Mouse (Mus musculus) neural tube, embryonic 12.5 days (tissue): Measurements from ENCODE around the gene Rnasek. TPM values are rescaled to one million over a fixed set of nuclear protein-coding genes. Genes with fewer than 3 reads are reported as not detected.
A peak's percentile ranks its signal among the peaks of the same experiment; 100 is the strongest.

ENCODE experiments used
- ATAC-seq: fragments of 200-750 bp; cut with Nextera tagmentation; 2 replicates; pipeline ENCODE4 v1.8.0; 2017; ENCODE audit warnings: low read depth, mild to moderate bottlenecking, moderate TSS enrichment, moderate library complexity; ENCODE audit not compliant: low FRiP score
- H3K27ac ChIP-seq: fragments of 300-500 bp; sonication (generic); 2 replicates; pipeline ENCODE4 v1.5.1; 2016
- H3K27me3 ChIP-seq: fragments of 300-500 bp; sonication (generic); replicated peaks from 2 replicates; pipeline ENCODE4 v1.6.1; 2016; ENCODE audit warnings: mild to moderate bottlenecking
- H3K36me3 ChIP-seq: fragments of 300-500 bp; sonication (generic); 2 replicates; pipeline ENCODE4 v1.6.1; 2016; ENCODE audit warnings: mild to moderate bottlenecking
- H3K4me1 ChIP-seq: fragments of 300-500 bp; sonication (generic); 2 replicates; pipeline ENCODE4 v1.6.1; 2016
- H3K4me2 ChIP-seq: fragments of 300-500 bp; sonication (generic); replicated peaks from 2 replicates; pipeline ENCODE4 v1.6.1; 2016; ENCODE audit warnings: mild to moderate bottlenecking
- H3K4me3 ChIP-seq: fragments of 300-500 bp; sonication (generic); 2 replicates; pipeline ENCODE4 v1.5.1; 2016
- H3K9ac ChIP-seq: fragments of 300-500 bp; sonication (generic); 2 replicates; pipeline ENCODE4 v1.6.1; 2016; ENCODE audit warnings: mild to moderate bottlenecking
- H3K9me3 ChIP-seq: fragments of 300-500 bp; sonication (generic); 2 replicates; pipeline ENCODE4 v1.6.1; 2016; ENCODE audit warnings: mild to moderate bottlenecking
- WGBS: fragments of 180-500 bp; shearing (Covaris S2); methylation state at CpG from one replicate; pipeline ENCODE4 v1.1.7; 2016; 5-methylcytosine and 5-hydroxymethylcytosine counted together
- polyA plus RNA-seq: library from polyadenylated mRNA; unstranded; fragments of >200 nt; fragmentation: Nextera tagmentation; extraction: Ambion mirVana; gene quantifications from 2 replicates; pipeline ENCODE4 v1.2.1, GENCODE M21; 2016

The Rnasek gene
- polyA plus RNA-seq, result 231 and 245 TPM in 2 replicates

DNA sequence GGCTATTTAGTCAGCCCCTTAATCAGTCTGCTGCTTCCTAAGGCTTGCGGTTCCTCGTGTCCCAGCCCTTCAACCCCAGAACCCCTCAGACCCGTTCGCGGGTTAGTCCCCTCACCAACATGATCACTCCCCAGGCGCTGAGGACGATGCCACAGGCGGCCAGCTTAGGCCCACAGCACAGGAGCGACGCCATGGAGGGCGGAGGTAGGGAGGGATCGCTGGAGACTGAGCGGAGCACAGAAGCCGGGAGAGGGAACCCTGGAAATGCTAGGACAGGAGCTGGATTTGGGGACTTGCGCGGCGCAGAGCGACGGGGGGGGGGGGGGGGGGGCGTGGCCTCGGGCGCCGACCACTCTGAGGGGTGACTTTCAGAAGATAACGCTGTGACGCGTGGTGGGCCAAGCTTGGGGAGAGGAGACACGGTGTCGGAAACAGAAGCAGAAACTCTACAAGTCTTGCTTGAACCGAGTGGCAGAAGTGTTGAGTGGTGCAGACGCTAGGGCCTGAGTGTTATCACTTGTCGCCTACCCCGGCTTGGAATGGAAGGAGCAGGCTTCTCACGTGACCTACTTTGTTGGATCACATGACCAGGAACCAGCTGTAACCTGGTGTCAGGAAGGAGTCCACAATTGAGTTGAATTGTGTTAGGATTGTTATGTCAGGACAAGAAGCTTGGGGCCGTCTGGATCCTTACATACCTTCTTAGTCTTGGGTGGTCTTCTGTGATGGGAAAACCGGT is at the start of gene Rnasek, which contains the start of gene Gm21988:
Gene Rnasek, minus strand, starts transcription at position 302 of the 739 bp plus-strand sequence.
Gene Gm21988, minus strand, starts transcription at position 290 of the 739 bp plus-strand sequence.
- H3K4me3 ChIP-seq, result peak within 1 kb of the TSS; percentile 91
- peak within 1 kb of the TSS; percentile 95 for H3K4me2 ChIP-seq
- ATAC-seq, result peak; percentile 28
- H3K27me3 ChIP-seq, result 0 out of 2 replicates have a peak, but pooled peaks cover 2% of the 10 kb centered on the region
- under 1% methylated on average over 35 of the region's 35 CpGs for WGBS
- H3K36me3 ChIP-seq, result peaks cover 12% of the 10 kb centered on the region
- peaks cover 23% of the 10 kb centered on the region for H3K4me1 ChIP-seq
- H3K27ac ChIP-seq, result peak within 1 kb of the TSS; percentile 57; the same call in 1 of the 2 replicates
- H3K9ac ChIP-seq, result peak within 1 kb of the TSS; percentile 83
- H3K9me3 ChIP-seq, result no peaks in the 10 kb centered on the region

DNA sequence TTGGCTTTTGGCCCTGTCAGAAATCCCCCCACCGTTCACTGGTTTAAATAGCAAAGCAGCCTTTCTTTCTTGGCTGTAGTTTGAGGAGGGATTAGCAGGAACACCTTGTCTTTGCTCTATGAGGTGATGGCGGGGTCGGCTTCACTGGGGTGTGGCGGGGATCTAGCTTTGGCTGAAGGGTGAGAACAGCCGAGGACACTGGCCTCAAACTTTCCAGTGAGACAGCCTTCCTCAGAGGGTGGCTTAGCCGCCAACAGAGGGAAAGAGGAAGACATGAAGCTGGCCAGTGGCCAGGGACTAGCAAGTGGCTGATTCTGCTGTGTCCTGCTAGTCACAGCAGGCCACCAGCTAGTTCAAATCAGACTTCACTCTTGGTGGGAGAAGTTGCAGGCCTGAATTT is 49.6 kb upstream of the Rnasek start:
- no peak overlapping the region for H3K9ac ChIP-seq
- H3K27ac ChIP-seq, result no peak overlapping the region
- no peaks in the 10 kb centered on the region for H3K4me1 ChIP-seq
- no peak overlapping the region for H3K4me2 ChIP-seq
- no peaks in the 10 kb centered on the region for H3K27me3 ChIP-seq
- H3K9me3 ChIP-seq, result no peaks in the 10 kb centered on the region
- H3K4me3 ChIP-seq, result no peak overlapping the region
- ATAC-seq, result no peak
- WGBS, result 46% methylated on average over 6 of the region's 6 CpGs
- H3K36me3 ChIP-seq, result no peaks in the 10 kb centered on the region

DNA sequence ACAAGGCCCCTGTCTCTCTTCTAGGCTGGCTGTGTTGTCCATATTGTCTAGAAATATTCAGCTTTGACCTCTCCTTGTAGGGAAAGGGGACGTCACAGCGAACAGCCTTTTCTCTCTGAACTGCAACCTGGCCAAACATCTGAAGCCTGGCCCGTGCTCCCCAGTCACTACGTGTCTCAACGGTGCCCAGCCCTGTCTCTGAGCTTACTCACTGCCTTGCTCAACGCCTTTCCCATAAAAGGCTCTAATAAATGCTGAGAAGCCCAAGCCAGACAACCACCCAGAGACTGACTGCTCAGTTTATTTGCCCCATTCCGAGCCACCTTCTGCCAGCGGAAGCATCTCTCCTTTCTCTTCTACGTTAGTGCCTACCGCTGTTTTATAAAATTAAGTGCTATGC is 48.5 kb upstream of the Rnasek start:
- Histone ChIP-seq H3K9ac (no peak overlapping the region), H3K9me3 (no peaks in the 10 kb centered on the region), H3K4me3 (no peak overlapping the region), H3K4me1 (no peaks in the 10 kb centered on the region), H3K27ac (no peak overlapping the region), H3K36me3 (no peaks in the 10 kb centered on the region), H3K27me3 (no peaks in the 10 kb centered on the region), H3K4me2 (no peak overlapping the region)
- 84% methylated on average over 10 of the region's 10 CpGs for WGBS
- ATAC-seq, result no peak

DNA sequence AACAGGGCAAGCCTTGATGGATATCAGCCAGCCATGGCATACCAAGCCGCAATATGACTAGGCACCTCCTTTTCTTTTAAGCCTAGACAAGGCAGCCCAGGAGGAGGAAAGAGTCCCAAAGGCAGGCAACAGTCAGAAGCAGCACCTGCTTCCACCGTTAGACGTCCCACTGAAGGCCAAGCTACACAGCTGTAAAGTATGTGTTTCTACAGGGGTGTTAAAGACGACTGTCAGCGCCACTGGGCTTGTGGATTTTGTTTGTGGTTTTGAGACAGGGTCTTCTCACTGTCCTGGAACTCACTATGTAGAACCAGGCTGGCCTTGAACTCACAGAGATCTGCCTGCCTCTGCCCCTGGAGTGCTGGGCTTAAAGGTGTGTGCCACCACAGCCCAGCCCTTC is 46.0 kb upstream of the Rnasek start:
- no peak for ATAC-seq
- 77% methylated on average over 5 of the region's 5 CpGs for WGBS
- H3K36me3 ChIP-seq, result no peaks in the 10 kb centered on the region
- no peak overlapping the region for H3K4me2 ChIP-seq
- H3K9me3 ChIP-seq, result no peaks in the 10 kb centered on the region
- H3K9ac ChIP-seq, result no peak overlapping the region
- no peak overlapping the region for H3K4me3 ChIP-seq
- no peak overlapping the region for H3K27ac ChIP-seq
- no peaks in the 10 kb centered on the region for H3K27me3 ChIP-seq
- no peaks in the 10 kb centered on the region for H3K4me1 ChIP-seq

DNA sequence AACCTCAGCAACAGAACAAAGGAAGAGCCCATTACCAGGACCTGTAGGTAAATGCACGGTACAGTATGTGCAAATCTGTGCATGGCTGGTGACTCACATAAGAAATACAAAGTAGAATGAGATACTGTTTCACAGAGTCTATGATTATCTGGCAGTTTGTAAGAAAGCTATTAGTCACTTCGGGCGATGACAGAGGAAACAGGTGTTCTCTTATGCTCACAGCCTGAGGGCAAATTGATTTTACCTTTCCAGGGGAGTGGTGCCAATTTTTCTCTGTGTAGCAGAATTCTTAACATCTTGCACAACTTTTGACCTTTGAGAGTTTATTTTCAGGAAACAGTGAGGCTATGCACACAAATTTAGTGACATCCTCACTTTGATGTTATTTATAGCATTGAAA is 45.1 kb upstream of the Rnasek start:
- Histone ChIP-seq H3K4me2 (no peak overlapping the region), H3K4me1 (no peaks in the 10 kb centered on the region), H3K4me3 (no peak overlapping the region), H3K9me3 (no peaks in the 10 kb centered on the region), H3K36me3 (no peaks in the 10 kb centered on the region), H3K27ac (no peak overlapping the region), H3K9ac (no peak overlapping the region), H3K27me3 (no peaks in the 10 kb centered on the region)
- 91% methylated on average over 3 of the region's 3 CpGs for WGBS
- ATAC-seq, result no peak

DNA sequence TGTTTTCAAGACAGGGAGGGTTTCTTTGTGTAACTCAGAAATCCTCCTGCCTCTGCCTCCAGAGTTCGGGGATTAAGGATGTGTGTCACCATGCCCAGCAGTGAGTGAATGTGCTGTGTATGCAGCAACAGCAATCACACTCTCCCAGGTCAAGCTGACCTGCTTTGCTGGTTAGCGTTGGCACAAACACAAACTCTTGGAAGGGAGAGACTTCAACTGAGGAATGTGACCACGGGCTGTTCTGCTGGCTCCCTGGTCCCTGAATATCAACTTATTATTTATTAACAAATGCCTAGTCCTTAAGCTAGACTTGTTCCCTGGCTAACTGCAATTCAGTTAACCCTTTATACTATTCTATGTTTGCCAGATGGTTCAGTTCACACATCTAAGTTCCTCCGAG is 44.0 kb upstream of the Rnasek start:
- H3K4me3 ChIP-seq, result no peak overlapping the region
- no peaks in the 10 kb centered on the region for H3K9me3 ChIP-seq
- H3K9ac ChIP-seq, result no peak overlapping the region
- no peaks in the 10 kb centered on the region for H3K27me3 ChIP-seq
- H3K27ac ChIP-seq, result no peak overlapping the region
- ATAC-seq, result no peak
- H3K4me1 ChIP-seq, result no peaks in the 10 kb centered on the region
- WGBS, result 89% methylated on average over 4 of the region's 4 CpGs
- no peak overlapping the region for H3K4me2 ChIP-seq
- H3K36me3 ChIP-seq, result no peaks in the 10 kb centered on the region

GRCm38 (mm10) chr11:70280441-70280840 is 40.8 kb upstream of the Rnasek start:
- no peaks in the 10 kb centered on the region for H3K4me1 ChIP-seq
- no peak overlapping the region for H3K4me3 ChIP-seq
- H3K9me3 ChIP-seq, result no peaks in the 10 kb centered on the region
- H3K4me2 ChIP-seq, result no peak overlapping the region
- H3K9ac ChIP-seq, result no peak overlapping the region
- H3K36me3 ChIP-seq, result no peaks in the 10 kb centered on the region
- no peaks in the 10 kb centered on the region for H3K27me3 ChIP-seq
- no peak for ATAC-seq
- H3K27ac ChIP-seq, result no peak overlapping the region
- WGBS, result 77% methylated on average over 3 of the region's 3 CpGs

- Histone ChIP-seq H3K27ac (no peak overlapping the region), H3K4me1 (no peaks in the 10 kb centered on the region), H3K4me2 (no peak overlapping the region), H3K9ac (no peak overlapping the region), H3K36me3 (no peaks in the 10 kb centered on the region), H3K9me3 (no peaks in the 10 kb centered on the region), H3K27me3 (no peaks in the 10 kb centered on the region), H3K4me3 (no peak overlapping the region)
- WGBS, result 88% methylated on average over 3 of the region's 3 CpGs
- no peak for ATAC-seq
These were observed 39.3 kb upstream of the Rnasek start for GRCm38 (mm10) chr11:70278961-70279360.

GRCm38 (mm10) chr11:70271641-70272040 is 32.0 kb upstream of the Rnasek start:
- Histone ChIP-seq H3K36me3 (no peaks in the 10 kb centered on the region), H3K4me1 (no peaks in the 10 kb centered on the region), H3K4me3 (no peak overlapping the region), H3K27me3 (no peaks in the 10 kb centered on the region), H3K9me3 (no peaks in the 10 kb centered on the region), H3K9ac (no peak overlapping the region), H3K4me2 (no peak overlapping the region), H3K27ac (no peak overlapping the region)
- no peak for ATAC-seq
- WGBS, result 83% methylated on average over 7 of the region's 7 CpGs

DNA sequence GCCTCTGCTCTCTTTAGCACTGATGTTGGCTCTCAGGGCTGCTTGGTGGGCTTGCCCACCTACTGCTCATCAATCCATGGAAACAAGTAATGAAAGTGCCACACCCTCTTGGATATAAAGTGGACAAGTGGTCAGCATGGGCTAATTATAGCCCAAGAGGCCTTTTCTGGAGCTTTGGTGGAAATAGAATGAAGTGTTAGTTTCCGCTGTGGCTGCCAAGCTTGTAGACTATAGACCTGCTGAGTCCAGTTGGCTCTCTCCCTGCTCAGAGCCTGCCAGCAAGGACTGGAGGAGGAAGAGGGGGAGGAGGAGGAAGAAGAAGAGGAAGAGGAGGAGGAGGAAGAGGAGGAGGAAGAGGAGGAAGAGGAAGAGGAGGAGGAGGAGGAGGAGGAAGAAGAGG is 26.8 kb upstream of the Rnasek start:
- no peak overlapping the region for H3K9ac ChIP-seq
- ATAC-seq, result no peak
- no peak overlapping the region for H3K27ac ChIP-seq
- 91% methylated on average over 1 of the region's 1 CpGs for WGBS
- H3K4me1 ChIP-seq, result no peaks in the 10 kb centered on the region
- H3K9me3 ChIP-seq, result no peaks in the 10 kb centered on the region
- H3K27me3 ChIP-seq, result no peaks in the 10 kb centered on the region
- no peaks in the 10 kb centered on the region for H3K36me3 ChIP-seq
- no peak overlapping the region for H3K4me2 ChIP-seq
- no peak overlapping the region for H3K4me3 ChIP-seq

GRCm38 (mm10) chr11:70265819-70266218 is 26.2 kb upstream of the Rnasek start:
- no peak overlapping the region for H3K27ac ChIP-seq
- H3K4me2 ChIP-seq, result no peak overlapping the region
- 85% methylated on average over 4 of the region's 4 CpGs for WGBS
- no peak for ATAC-seq
- no peaks in the 10 kb centered on the region for H3K27me3 ChIP-seq
- H3K9me3 ChIP-seq, result no peaks in the 10 kb centered on the region
- no peak overlapping the region for H3K4me3 ChIP-seq
- no peaks in the 10 kb centered on the region for H3K36me3 ChIP-seq
- no peak overlapping the region for H3K9ac ChIP-seq
- no peaks in the 10 kb centered on the region for H3K4me1 ChIP-seq

DNA sequence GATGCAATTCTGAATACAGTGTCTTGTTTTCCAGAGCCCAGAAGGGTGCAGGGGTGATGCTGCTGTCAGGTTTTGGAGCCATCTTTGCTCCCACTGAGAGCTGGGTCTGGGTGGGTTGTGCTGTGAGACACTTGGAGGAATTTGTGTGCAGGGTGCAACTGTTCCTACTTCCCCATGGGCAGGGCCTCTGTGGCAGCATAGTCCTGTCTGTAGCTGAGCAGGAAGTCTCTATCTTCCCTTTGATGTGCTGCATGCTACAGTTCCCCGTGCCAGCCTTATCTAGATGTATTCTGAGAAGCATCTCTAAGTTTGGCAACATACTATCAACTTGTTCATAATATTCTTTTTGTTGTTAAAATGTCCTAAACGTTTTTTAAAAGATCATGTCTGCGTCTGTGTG is 25.6 kb upstream of the Rnasek start:
- no peaks in the 10 kb centered on the region for H3K9me3 ChIP-seq
- H3K36me3 ChIP-seq, result no peaks in the 10 kb centered on the region
- no peaks in the 10 kb centered on the region for H3K27me3 ChIP-seq
- no peak overlapping the region for H3K27ac ChIP-seq
- H3K9ac ChIP-seq, result no peak overlapping the region
- ATAC-seq, result no peak
- no peaks in the 10 kb centered on the region for H3K4me1 ChIP-seq
- no peak overlapping the region for H3K4me2 ChIP-seq
- H3K4me3 ChIP-seq, result no peak overlapping the region
- WGBS, result 66% methylated on average over 3 of the region's 3 CpGs

DNA sequence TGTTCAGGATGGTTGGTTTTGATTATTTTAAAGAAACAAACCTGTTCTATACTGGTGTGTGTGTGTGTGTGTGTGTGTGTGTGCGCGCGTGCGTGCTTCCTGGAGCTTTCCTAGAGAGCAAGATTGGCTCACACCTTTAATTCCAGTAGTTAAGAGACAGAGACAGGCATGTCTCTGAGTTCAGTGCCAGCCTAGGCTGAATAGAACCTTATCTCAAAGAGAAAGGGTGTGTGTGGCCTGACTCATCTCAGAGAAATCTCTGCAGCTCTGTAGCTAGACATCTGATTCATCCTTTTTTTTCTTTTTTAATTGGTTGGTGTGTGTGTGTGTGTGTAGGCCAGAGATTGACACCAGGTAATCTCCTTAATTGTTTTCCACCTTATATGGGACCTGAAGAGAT is 19.4 kb upstream of the Rnasek start:
- Histone ChIP-seq H3K4me2 (no peak overlapping the region), H3K9me3 (no peaks in the 10 kb centered on the region), H3K4me3 (no peak overlapping the region), H3K9ac (no peak overlapping the region), H3K27ac (no peak overlapping the region), H3K36me3 (no peaks in the 10 kb centered on the region), H3K4me1 (peaks cover 10% of the 10 kb centered on the region), H3K27me3 (peaks cover 22% of the 10 kb centered on the region)
- WGBS, result 91% methylated on average over 4 of the region's 4 CpGs
- ATAC-seq, result no peak
